In the genomic region with DNA sequence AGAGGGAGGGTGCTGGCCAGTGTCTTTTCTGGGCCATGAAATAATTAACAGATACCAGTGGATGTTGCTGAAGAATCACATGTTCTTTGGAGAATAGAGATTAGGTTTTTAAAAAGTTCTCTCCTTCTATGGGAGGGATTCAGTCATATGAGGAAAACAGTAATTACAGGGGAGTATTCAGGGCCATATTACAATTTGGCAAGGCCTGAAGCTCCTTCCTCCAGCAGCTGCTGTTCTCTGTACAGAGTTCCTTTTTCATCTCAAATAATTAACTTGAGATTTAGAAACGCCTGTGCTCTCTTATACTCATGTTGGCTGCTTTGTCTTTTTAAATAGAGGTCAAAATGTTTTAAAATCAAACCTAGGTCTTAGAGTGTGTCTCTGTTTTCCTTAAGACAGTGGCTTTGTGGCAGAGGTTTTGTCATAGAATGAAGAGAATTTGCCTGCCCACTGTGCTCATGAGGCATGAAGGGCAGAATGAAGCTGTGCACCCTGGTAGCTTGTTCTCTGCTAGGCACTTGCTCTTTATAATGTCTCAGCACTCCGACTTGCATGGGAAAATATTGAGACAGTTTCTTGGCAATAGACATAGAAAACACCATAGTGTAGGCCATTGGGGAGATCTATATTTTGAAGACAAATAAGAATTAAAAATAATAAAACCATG, we compare ENCODE assay signal across 17 mouse cellular contexts.
DNase-seq lines count a peak whose midpoint lies in the region; ATAC-seq and TF ChIP-seq lines count a peak whose summit lies in the region.
"Had no signal": no experiment of that assay in that cellular context is flagged by ENCODE, and none has a peak within 500 bp of the region (broad histone marks: within the 10 kb centered on the region; RNA-seq: fewer than 3 reads in every experiment).

No protein-coding gene starts in this region.

- TF ChIP-seq POLR2A in brain, embryonic 14.5 days (IDR thresholded peaks at IDR 0.05; ENCODE audit: borderline replicate concordance, extremely low read depth, insufficient read depth, insufficient read length, poor library complexity, severe bottlenecking): no peak
- TF ChIP-seq POLR2A in lung, adult 2 months (IDR thresholded peaks at IDR 0.05; ENCODE audit: borderline replicate concordance, extremely low read depth, low read depth, low read length): no peak

- peak; percentile 22 for DNase-seq in left cerebral cortex, postnatal 4 days
- DNase-seq in left cerebral cortex, adult 18-20 months (ENCODE audit: low spot score in 2 of 2): no peak
- DNase-seq in brain, embryonic 14.5 days (ENCODE audit: low read depth): peak; percentile 79
- DNase-seq in retina, embryonic 14.5 days (ENCODE audit: low spot score): peak; percentile 41
- no peak for DNase-seq in heart, postnatal 25 days (ENCODE audit: low spot score)
- no peak for DNase-seq in lung, adult 2 months
- DNase-seq: cerebellum, postnatal 25 days; heart, postnatal 4 days; kidney, postnatal 14 days; liver, postnatal 0 days; lung, postnatal 36 days; thymus, adult 18-20 months had no signal

- H3K4me3 ChIP-seq in forebrain, embryonic 13.5 days: no peak overlapping the region
- H3K4me3 ChIP-seq in lung, adult 2 months (replicated peaks; ENCODE audit: extremely low read depth, low read depth, low read length): no peak overlapping the region
- H3K4me3 ChIP-seq: heart, embryonic 12.5 days; limb, embryonic 13.5 days; midbrain, embryonic 12.5 days had no signal

- intact Hi-C loops in left cerebral cortex, postnatal 4 days (cut with DNase I): no loop called here
- intact Hi-C loops in heart, postnatal 25 days (cut with DNase I): no loop called here

- peak; percentile 73 for ATAC-seq in forebrain, embryonic 13.5 days
- ATAC-seq: intestine, postnatal 0 days; liver, postnatal 0 days had no signal

- TF ChIP-seq CTCF in brain, embryonic 14.5 days (IDR thresholded peaks at IDR 0.05; ENCODE audit: borderline replicate concordance, extremely low read depth, insufficient read depth, insufficient read length): no peak
- no peak for TF ChIP-seq CTCF in lung, adult 2 months (IDR thresholded peaks at IDR 0.05; ENCODE audit: insufficient read depth, low read length)

- peak overlapping the region; percentile 54; the same call in 1 of the 2 replicates for H3K27ac ChIP-seq in forebrain, embryonic 13.5 days
- H3K27ac ChIP-seq: limb, embryonic 13.5 days; midbrain, embryonic 12.5 days had no signal

- no peaks in the 10 kb centered on the region for H3K9me3 ChIP-seq in forebrain, embryonic 13.5 days (replicated peaks)
- H3K9me3 ChIP-seq: heart, embryonic 12.5 days; limb, embryonic 13.5 days; midbrain, embryonic 12.5 days had no signal

- no peak overlapping the region for H3K4me2 ChIP-seq in forebrain, embryonic 13.5 days
- H3K4me2 ChIP-seq: heart, embryonic 12.5 days; limb, embryonic 13.5 days; midbrain, embryonic 12.5 days had no signal

- no peaks in the 10 kb centered on the region for H3K36me3 ChIP-seq in forebrain, embryonic 13.5 days (ENCODE audit: poor library complexity, severe bottlenecking)
- H3K36me3 ChIP-seq: heart, embryonic 12.5 days; limb, embryonic 13.5 days; midbrain, embryonic 12.5 days had no signal

- peaks cover 9% of the 10 kb centered on the region for H3K4me1 ChIP-seq in forebrain, embryonic 13.5 days
- H3K4me1 ChIP-seq in lung, adult 2 months (ENCODE audit: control insufficient read depth, insufficient read depth, low read length): no peaks in the 10 kb centered on the region
- H3K4me1 ChIP-seq: heart, embryonic 12.5 days; limb, embryonic 13.5 days; midbrain, embryonic 12.5 days had no signal

- H3K27me3 ChIP-seq in forebrain, embryonic 13.5 days: no peaks in the 10 kb centered on the region
- H3K27me3 ChIP-seq: heart, embryonic 12.5 days; limb, embryonic 13.5 days; midbrain, embryonic 12.5 days had no signal

- WGBS in forebrain, embryonic 13.5 days: 7% methylated on average over 2 of the region's 2 CpGs
- 53% methylated on average over 2 of the region's 2 CpGs for WGBS in lung, adult 2 months

- H3K9ac ChIP-seq in forebrain, embryonic 13.5 days: no peak overlapping the region
- H3K9ac ChIP-seq: heart, embryonic 12.5 days; limb, embryonic 13.5 days; liver, postnatal 0 days; midbrain, embryonic 12.5 days had no signal

Comparison
In these comparisons a context has a peak if more than half of its experiments do, and no peak if none do; other contexts are left out.
1. DNase-seq: peak in left cerebral cortex, postnatal 4 days (single experiment), brain, embryonic 14.5 days (single experiment) and retina, embryonic 14.5 days (single experiment); none in left cerebral cortex, adult 18-20 months (0 of 2), heart, postnatal 25 days (single experiment) and lung, adult 2 months (single experiment).